Mouse (Mus musculus): ENCODE measurements around the gene Prl7d1. TPM values are rescaled to one million over a fixed set of nuclear protein-coding genes. Genes with fewer than 3 reads are reported as not detected.
"Not testable (repeated sequence)": the region's sequence is repeated elsewhere in the genome, so short reads cannot be mapped to it uniquely, and the experiment has no call there.

The Prl7d1 gene
- not detected in 2 replicates for polyA plus RNA-seq (2014; fragmentation: Nextera tagmentation; extraction: Ambion mirVana)

DNA sequence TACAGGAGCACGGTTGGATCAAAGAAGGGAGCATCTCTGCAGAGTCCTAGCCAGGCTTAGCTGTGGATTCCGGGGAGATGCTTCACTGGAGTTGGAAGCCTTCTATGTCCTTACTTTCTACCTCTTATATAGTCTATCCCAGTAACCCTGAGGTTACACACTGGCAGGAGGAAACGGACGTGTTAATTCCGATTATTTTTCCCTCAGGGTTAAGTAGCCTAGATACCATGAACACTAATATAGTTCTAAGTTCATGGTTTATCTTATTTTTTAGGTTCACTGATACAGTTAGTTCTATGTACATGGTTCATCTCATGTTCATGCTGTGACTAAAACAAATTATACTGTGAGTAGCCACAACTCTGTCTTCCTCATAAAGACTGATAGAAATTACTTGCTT lies at the start of gene Prl7d1:
Gene Prl7d1, minus strand, starts transcription at position 101 of the 400 bp plus-strand sequence.
- Histone ChIP-seq H3K9ac (ENCODE audit: low read length) (no peak within 1 kb of the TSS), H3K27me3 (ENCODE audit: control insufficient read depth, insufficient read depth, low read length) (no peaks in the 10 kb centered on the region), H3K4me1 (ENCODE audit: control insufficient read depth, insufficient read depth, low read length) (no peaks in the 10 kb centered on the region), H3K27ac (ENCODE audit: low read depth, low read length) (no peak within 1 kb of the TSS), H3K4me3 (ENCODE audit: low read depth, low read length) (no peak within 1 kb of the TSS), H3K36me3 (ENCODE audit: control insufficient read depth, insufficient read depth, low read length) (no peaks in the 10 kb centered on the region), H3K9me3 (ENCODE audit: control insufficient read depth, low read length) (no peaks in the 10 kb centered on the region), H3K4me2 (ENCODE audit: low read depth) (no peak within 1 kb of the TSS)
- ATAC-seq (ENCODE audit: insufficient read depth, low FRiP score, low TSS enrichment): no peak
- 87% methylated on average over 5 of the region's 5 CpGs for WGBS
- DNase-seq (ENCODE audit: low spot score): no peak

DNA sequence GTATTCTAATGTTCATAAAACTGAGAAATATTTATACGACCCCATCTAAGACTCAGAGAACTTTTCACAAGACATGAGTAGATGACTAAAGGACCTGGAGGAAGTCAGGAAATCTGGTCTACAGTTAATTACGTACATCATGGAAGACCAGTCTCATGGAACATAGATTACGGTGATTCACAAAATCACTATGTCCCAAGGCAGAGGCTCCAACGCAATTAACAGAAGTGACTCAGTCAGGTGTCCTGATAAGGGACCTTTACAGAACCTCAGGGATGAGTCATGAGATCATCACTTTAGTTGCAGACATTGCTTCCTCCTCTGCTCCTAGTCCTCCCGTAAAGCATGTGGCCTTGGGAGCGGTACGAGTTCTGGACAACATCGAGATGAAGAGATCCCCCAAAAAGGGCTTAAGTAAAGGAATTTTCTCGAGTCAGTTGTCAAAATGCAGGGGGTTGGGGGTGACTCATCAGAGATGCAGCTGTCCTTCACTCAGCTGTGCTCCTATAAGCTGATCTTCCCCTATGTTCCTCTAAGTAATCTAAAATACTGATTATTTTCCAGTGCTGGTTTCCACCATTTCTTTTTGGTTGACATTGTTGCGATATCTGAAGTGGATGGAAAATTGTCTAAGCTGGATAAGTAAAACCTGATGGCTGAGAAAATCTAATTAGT lies 18.1 kb upstream of the Prl7d1 start:
- Histone ChIP-seq H3K4me2 (ENCODE audit: low read depth) (no peak overlapping the region), H3K36me3 (ENCODE audit: control insufficient read depth, insufficient read depth, low read length) (no peaks in the 10 kb centered on the region), H3K27me3 (ENCODE audit: control insufficient read depth, insufficient read depth, low read length) (no peaks in the 10 kb centered on the region), H3K27ac (ENCODE audit: low read depth, low read length) (no peak overlapping the region), H3K9ac (ENCODE audit: low read length) (no peak overlapping the region), H3K4me1 (ENCODE audit: control insufficient read depth, insufficient read depth, low read length) (no peaks in the 10 kb centered on the region), H3K9me3 (ENCODE audit: control insufficient read depth, low read length) (no peaks in the 10 kb centered on the region), H3K4me3 (ENCODE audit: low read depth, low read length) (no peak overlapping the region)
- DNase-seq (ENCODE audit: low spot score): no peak
- no peak for ATAC-seq (ENCODE audit: insufficient read depth, low FRiP score, low TSS enrichment)
- WGBS: 91% methylated on average over 10 of the region's 10 CpGs

DNA sequence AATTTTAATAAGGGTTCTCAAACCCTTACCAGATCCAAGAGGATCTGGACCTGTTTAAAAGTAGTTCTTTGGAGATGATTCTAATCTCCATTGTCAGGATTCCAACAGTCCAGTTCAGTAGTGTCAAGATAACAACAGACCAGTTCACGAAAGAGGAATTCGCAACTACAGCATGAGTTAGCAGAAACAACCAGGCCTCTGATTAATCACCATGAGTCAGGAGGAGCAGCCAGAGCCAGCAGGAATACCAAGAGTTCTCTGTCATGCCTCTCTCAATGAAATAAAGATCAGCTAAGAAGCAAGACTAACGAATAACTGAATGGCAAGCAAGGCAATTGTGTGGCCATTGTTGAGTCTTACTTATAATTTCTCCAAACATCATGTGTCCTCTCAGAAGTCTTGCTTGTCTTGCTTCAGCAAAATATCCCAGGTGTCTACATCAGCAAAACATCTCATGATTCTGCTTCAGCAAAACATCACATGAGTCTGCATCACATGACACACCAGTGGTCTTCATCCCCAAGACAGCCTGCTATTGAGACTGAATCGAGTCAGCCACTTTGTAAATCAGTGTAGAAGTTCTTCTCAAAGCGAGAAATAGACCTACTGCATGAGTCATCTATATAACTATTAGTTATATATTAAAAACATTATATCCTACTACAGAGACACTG lies 13.9 kb upstream of the Prl7d1 start:
- H3K9ac ChIP-seq (ENCODE audit: low read length); H3K27me3 ChIP-seq (ENCODE audit: control insufficient read depth, insufficient read depth, low read length); H3K4me2 ChIP-seq (ENCODE audit: low read depth); H3K9me3 ChIP-seq (ENCODE audit: control insufficient read depth, low read length); H3K4me1 ChIP-seq (ENCODE audit: control insufficient read depth, insufficient read depth, low read length); H3K36me3 ChIP-seq (ENCODE audit: control insufficient read depth, insufficient read depth, low read length); ATAC-seq (ENCODE audit: insufficient read depth, low FRiP score, low TSS enrichment); DNase-seq (ENCODE audit: low spot score); H3K4me3 ChIP-seq (ENCODE audit: low read depth, low read length); H3K27ac ChIP-seq (ENCODE audit: low read depth, low read length): not testable (repeated sequence)
- 85% methylated on average over 5 of the region's 5 CpGs for WGBS

DNA sequence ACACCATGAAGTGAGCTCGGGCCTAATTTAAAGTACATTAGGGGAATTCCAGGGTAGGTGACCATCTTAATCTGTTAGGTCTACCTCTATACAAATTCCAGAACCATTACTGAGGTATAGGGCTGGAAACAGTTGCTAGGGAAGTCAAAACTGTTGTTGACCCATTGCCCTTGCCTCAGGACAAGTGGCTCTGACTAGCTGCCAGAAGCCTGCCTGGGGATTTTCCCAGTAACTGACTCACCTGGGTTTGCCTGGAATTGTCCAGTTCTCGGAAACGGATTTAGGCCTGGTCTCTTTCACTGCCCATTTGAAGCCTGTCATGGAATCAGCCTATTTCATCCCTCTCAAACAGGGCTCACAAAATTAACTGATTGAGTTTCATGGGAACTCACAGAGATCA lies 8.5 kb upstream of the Prl7d1 start:
- DNase-seq (ENCODE audit: low spot score); H3K4me1 ChIP-seq (ENCODE audit: control insufficient read depth, insufficient read depth, low read length); H3K4me2 ChIP-seq (ENCODE audit: low read depth); ATAC-seq (ENCODE audit: insufficient read depth, low FRiP score, low TSS enrichment); H3K4me3 ChIP-seq (ENCODE audit: low read depth, low read length); H3K9me3 ChIP-seq (ENCODE audit: control insufficient read depth, low read length); H3K27me3 ChIP-seq (ENCODE audit: control insufficient read depth, insufficient read depth, low read length); H3K27ac ChIP-seq (ENCODE audit: low read depth, low read length); H3K36me3 ChIP-seq (ENCODE audit: control insufficient read depth, insufficient read depth, low read length); H3K9ac ChIP-seq (ENCODE audit: low read length): not testable (repeated sequence)
- 88% methylated on average over 3 of the region's 3 CpGs for WGBS

DNA sequence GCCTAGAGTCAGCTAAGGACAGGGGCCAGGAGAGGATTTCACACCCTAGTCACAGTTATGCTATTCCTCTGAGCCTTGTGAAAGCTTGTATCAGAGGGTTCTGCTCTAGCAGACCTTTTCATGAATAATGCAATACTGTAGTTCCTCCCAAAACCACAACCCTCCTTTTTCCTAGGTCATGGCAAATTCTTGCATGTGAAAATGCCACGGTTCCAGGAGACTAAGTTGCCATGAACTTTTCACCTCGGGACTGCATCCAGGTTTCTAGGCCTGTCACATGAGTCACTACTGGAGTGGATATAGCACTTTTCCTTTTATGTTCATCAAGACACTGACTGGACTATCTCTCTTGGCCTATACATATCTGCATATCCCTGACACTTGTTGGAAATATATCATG lies 10.0 kb downstream of the Prl7d1 start:
- no peak overlapping the region for H3K9ac ChIP-seq (ENCODE audit: low read length)
- no peaks in the 10 kb centered on the region for H3K4me1 ChIP-seq (ENCODE audit: control insufficient read depth, insufficient read depth, low read length)
- no peak overlapping the region for H3K4me3 ChIP-seq (ENCODE audit: low read depth, low read length)
- no peak overlapping the region for H3K4me2 ChIP-seq (ENCODE audit: low read depth)
- H3K36me3 ChIP-seq (ENCODE audit: control insufficient read depth, insufficient read depth, low read length): no peaks in the 10 kb centered on the region
- ATAC-seq (ENCODE audit: insufficient read depth, low FRiP score, low TSS enrichment): no peak
- 80% methylated on average over 2 of the region's 2 CpGs for WGBS
- DNase-seq (ENCODE audit: low spot score): no peak
- H3K27me3 ChIP-seq (ENCODE audit: control insufficient read depth, insufficient read depth, low read length): no peaks in the 10 kb centered on the region
- no peaks in the 10 kb centered on the region for H3K9me3 ChIP-seq (ENCODE audit: control insufficient read depth, low read length)
- no peak overlapping the region for H3K27ac ChIP-seq (ENCODE audit: low read depth, low read length)

DNA sequence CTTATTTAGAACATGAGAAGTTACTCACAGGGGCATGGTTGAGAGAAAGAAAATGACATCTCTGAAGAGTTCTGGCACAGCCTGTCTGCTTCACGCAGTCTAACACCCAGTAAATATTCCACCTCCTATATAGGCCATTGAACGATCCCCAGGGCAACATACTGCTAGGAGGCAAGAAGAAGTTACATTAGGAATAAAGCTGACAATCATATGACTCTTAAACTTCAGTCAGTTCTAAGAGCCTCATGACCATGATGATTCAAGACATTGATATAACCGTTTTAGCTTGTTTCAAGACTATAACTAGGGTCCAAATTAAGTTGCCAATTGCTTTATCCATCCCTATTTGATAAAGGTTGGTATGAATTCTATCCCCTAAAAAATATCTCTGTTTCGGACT lies 48.6 kb downstream of the Prl7d1 start, which contains the start of gene Prl7a2:
Gene Prl7a2, minus strand, starts transcription at position 101 of the 400 bp plus-strand sequence.
- H3K4me2 ChIP-seq (ENCODE audit: low read depth): no peak within 1 kb of the TSS

DNA sequence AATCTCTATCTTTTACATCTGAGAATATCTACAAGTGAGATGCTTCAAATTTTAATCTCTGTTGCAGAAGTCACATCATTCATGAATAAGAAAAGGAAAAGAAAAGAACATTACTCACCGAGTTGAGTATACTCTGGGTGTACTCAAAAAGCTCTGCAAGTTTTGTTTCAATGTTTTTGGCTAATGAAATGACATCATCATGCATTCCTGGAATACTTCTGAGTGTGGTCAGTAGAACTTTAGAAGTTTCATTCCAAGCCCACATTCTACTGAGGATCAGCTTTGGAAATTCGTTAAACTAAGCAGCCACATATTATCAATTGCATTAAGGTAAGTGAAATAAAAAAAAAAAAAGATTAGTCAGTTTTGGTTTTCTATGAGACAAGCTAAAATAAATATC lies 55.8 kb downstream of the Prl7d1 start:
- ATAC-seq (ENCODE audit: insufficient read depth, low FRiP score, low TSS enrichment) (no peak), DNase-seq (ENCODE audit: low spot score) (no peak)
- H3K36me3 ChIP-seq (ENCODE audit: control insufficient read depth, insufficient read depth, low read length): no peaks in the 10 kb centered on the region
- H3K27ac ChIP-seq (ENCODE audit: low read depth, low read length): no peak overlapping the region
- no peak overlapping the region for H3K4me3 ChIP-seq (ENCODE audit: low read depth, low read length)
- no peak overlapping the region for H3K9ac ChIP-seq (ENCODE audit: low read length)
- no peaks in the 10 kb centered on the region for H3K9me3 ChIP-seq (ENCODE audit: control insufficient read depth, low read length)
- no peaks in the 10 kb centered on the region for H3K4me1 ChIP-seq (ENCODE audit: control insufficient read depth, insufficient read depth, low read length)
- 86% methylated on average over 2 of the region's 2 CpGs for WGBS
- no peaks in the 10 kb centered on the region for H3K27me3 ChIP-seq (ENCODE audit: control insufficient read depth, insufficient read depth, low read length)
- no peak overlapping the region for H3K4me2 ChIP-seq (ENCODE audit: low read depth)

More for the DNA sequence above, 48.6 kb downstream of the Prl7d1 start, which contains the start of gene Prl7a2:
- no peaks in the 10 kb centered on the region for H3K36me3 ChIP-seq (ENCODE audit: control insufficient read depth, insufficient read depth, low read length)
- no peaks in the 10 kb centered on the region for H3K4me1 ChIP-seq (ENCODE audit: control insufficient read depth, insufficient read depth, low read length)
- no peak within 1 kb of the TSS for H3K4me3 ChIP-seq (ENCODE audit: low read depth, low read length)
- no peak within 1 kb of the TSS for H3K9ac ChIP-seq (ENCODE audit: low read length)
- H3K27ac ChIP-seq (ENCODE audit: low read depth, low read length): no peak within 1 kb of the TSS
- ATAC-seq (ENCODE audit: insufficient read depth, low FRiP score, low TSS enrichment) (no peak), DNase-seq (ENCODE audit: low spot score) (no peak)
- H3K9me3 ChIP-seq (ENCODE audit: control insufficient read depth, low read length): no peaks in the 10 kb centered on the region
- H3K27me3 ChIP-seq (ENCODE audit: control insufficient read depth, insufficient read depth, low read length): no peaks in the 10 kb centered on the region
- 83% methylated on average over 4 of the region's 4 CpGs for WGBS

Data from neural tube, embryonic 11.5 days (tissue).